Mouse (Mus musculus) left cerebral cortex, postnatal 14 days (tissue): ENCODE measurements around the gene Kcnmb3. TPM values are rescaled to one million over a fixed set of nuclear protein-coding genes. Genes with fewer than 3 reads are reported as not detected.

ENCODE experiments used
- DNase-seq, 2 experiments: peaks; one replicate each; pipeline ENCODE4 v3.0.0; 2021 to 2022; ENCODE audit warnings: low spot score in 2 of 2, mixed read lengths in 1 of 2
- intact Hi-C: fragments of 180-260 bp; cut with DNase I; formaldehyde crosslinking; loops from one replicate; pipeline ENCODE4 v1.15.1; 2025
- long read RNA-seq, 2 experiments: library from polyadenylated mRNA; stranded (forward); transcript quantifications; one replicate each; pipeline ENCODE4 v2.0.0; 2021
- total RNA-seq, 2 experiments: library from RNA; stranded (reverse); gene quantifications; 2 replicates each; pipeline ENCODE4 v1.2.3; 2021

The Kcnmb3 gene
- under 1 TPM in 1 of 2 experiments, not detected in 1; 0.75 TPM for total RNA-seq
- long read RNA-seq, experiment 1: 0 reads
- long read RNA-seq, experiment 2, partial matches to known transcripts: 0 of 1 reads
- long read RNA-seq, experiment 2, other reads (novel, unspliced or antisense): 1 of 1 reads

DNA sequence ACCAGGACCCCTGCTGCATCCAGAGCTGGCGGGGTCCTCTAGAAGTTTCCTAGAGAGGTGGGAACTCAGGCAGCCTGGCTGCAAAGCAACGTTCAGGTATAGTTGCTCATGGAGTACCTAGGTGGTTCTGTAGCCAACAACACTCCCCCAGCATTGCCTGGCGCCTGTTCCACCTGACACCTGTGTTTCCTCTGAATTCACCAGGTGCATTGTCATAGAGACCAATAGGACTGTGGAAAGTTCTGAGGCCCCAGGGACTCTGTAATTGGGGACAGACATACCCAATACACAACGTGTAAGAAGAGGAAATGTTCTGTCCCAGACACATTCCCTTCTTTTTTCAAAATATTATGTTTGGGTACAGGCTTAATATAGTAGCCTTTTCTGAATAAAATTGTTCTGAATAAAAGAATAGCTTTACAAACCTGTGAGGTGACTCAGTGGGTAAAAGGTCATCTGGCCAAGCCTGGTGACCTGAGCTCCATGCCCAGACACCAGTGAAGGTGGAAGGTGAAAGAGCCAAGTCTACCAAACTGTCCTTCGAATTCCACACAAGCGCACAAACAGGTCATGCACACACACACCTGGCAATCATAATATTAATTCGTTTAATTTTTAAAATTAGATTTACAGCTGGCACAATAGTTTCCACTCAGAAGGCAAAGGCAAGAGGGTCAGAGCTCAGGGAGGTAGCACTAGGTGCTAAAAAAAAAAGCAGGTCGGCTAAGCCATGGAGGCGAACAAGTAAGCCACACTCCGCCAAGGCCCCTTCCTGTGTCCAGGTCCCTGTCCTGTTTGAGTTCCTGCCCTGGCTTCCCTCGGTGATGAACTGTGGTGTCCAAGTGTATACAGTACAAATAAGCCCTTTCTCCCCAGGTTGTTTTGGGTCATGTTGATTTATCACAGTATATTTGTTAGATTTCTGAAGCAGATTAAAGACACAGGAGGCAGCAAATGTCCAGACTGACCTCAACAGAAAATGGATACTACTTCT is at the start of gene Kcnmb3:
Gene Kcnmb3 (minus strand): TSS at position 135 of the 994 bp plus-strand sequence.
- intact Hi-C loops: no loop called here
- DNase-seq: no peak

DNA sequence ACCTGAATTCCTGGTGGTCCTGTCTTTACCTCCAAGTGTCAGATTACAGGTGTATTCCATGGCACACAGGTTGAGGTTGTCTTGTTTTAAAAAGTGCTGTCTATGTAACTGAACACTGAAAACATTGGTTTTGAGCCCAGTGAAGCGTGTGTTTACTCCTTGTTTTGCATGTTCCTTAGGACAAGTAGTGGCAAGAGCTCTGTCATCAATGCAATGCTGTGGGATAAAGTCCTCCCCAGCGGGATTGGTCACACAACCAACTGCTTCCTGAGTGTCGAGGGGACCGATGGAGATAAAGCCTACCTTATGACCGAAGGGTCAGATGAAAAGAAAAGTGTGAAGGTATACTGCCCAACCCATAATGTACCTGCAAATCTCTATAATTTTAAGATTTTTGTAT is 46.1 kb upstream of the Kcnmb3 start:
- intact Hi-C loops: no loop called here

DNA sequence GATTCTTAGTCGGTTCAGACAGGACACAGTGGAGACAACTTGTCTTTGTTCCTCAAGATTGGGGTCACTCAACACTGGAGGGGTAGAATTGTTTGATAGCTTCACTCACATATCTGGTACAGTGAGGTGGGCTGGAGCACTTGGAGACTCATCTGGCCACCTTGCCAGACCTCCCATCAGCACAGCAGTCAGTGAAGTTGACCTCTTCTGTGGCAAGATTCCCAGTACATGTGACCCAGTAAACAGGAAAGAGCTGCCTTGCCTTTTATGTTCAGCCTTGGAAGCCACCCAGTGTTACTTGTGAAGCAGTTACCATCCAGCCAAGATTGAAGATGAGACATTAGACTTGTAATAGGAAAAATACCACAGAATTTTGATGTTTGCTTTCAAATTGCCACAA is 45.5 kb upstream of the Kcnmb3 start:
- intact Hi-C loops: no loop called here
- DNase-seq: peak; percentile 41 to 55

More for the DNA sequence above, 46.1 kb upstream of the Kcnmb3 start:
- no peak for DNase-seq

DNA sequence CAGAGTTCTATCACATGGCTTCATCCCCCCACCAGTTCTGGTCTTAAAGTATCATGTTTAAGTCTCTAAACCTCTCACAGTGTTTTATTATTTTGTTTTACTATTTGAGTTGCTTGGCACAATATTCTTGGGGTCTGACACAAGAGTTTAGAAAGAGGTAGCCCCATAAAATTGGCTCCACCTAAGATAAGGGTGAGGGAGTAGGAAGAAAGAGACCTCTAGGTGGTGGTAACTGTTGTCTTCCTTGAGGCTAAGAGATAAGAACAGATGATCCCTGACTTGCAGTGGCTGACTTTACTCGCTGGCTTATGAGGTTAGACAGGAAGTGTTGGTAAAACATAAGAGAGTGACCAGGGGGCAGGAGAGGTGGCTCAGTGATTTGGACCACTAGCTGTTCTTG is 43.7 kb upstream of the Kcnmb3 start:
- intact Hi-C loops: no loop called here
- DNase-seq: no peak

DNA sequence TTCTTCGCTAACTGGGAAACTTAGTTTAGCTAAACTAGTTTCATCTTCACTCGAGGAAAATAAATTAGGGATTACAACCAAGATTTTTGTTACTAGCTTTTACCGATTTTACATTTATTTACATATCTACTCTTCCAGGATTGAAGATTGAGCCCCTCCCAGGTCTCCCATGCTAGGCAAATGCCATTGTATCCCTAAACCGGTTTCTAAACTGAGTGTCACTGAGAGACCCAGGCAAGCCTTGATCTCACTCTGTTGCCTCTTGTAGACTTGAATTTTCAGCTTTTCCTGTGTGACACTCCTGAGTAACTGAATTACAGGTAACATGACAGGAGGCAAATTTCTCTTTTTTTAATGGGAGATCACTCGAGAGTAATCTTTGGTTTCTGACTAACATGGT is 38.0 kb upstream of the Kcnmb3 start:
- intact Hi-C loops: no loop called here

DNA sequence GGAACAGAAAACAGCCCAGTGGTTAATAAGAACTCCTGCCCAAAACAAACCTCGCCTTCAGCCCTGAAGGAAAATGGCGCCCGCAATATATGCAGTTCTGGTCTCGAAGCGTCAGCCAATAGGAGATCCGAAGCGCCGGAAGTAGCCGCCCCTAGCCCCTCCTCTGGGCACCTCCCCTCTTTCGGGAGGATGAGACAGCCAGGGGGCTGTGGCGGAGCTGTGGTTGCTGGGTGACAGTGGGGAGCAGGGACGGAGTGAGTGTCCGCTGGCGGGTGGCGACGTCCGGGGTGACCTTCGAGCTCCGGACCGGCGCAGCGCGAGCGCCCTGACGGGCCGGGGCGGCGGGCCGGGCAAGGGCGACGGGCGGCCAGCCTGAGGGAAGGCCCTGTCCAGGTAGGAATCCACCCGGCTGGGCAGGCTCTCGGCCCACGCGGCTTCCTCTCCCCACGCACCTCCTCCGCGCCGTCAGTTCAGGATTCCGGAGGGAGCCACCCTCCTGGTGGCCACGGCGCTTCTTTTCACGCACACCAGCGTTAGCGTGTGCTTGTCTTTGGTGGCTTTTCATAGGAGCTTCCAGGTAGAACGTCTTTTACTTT is 37.4 kb upstream of the Kcnmb3 start, which contains the start of gene Mfn1:
Gene Mfn1 (plus strand): TSS at position 163 of the 596 bp plus-strand sequence.
- peak; percentile 93 to 95 for DNase-seq
- intact Hi-C loops: no loop called here

More for the DNA sequence above, 38.0 kb upstream of the Kcnmb3 start:
- no peak for DNase-seq

DNA sequence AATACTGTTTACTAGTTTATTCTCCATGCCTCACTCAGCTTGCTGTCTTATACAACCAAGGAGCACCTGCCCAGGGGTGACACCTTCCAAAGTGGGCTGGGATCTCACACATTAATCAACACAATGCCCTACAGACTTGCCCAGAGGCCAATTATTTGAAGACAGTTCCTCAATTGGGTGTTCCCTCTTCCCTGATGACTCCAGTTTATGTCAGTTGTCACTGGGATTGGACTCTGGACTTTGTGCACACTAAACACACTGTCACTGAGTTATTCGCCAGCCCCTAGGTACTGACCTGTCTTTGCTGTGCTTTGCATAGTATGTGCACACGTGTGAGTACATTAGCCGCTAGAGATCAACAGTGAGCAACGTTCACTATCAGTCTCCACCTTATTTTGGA is 35.1 kb upstream of the Kcnmb3 start:
- intact Hi-C loops: no loop called here
- no peak for DNase-seq

DNA sequence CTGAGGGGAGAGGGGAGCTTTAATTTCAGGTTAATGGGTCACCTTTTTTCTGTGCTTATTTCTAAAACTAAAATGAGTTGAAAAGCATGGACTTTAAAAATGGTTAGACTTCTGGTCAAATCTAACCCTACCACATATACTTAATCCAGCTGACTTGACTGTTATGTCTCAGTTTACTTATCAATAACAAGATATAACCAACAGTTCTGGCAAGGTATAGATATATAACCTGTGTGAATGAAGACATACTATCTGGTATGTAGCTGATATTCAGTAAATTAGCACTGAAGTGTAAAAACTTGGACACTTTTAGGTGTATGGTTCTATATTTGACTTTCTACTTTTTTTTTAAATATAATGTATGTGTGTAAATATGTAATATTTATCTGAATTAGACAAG is 21.5 kb upstream of the Kcnmb3 start:
- intact Hi-C loops: no loop called here
- no peak for DNase-seq

DNA sequence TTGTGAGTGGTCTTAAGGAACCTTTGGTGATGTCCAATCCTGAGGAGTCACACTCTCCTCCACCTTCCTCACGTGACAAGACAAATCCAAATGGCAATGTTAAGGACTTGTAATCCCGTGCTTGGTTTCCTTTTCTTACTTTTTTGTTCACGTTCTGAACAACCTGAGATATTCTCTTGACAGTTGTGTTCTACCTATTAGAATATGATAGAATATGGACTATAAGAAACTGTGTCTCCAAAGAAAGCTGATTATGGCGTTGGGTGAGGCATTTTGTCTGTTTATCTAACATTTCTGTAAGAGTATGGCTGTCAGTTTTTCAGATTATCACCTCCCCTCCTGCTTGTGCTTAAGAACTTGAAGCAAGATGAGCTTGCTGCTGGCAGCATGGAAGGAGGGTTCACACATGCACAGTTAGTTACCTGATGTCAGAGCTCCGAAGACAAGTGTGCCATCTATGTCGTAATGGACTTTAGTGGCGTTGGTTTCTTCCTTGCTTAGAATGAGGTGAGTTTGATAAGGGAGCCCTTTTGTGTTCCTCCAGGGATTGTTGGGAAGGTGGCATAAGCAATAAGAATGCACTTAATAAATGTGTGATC is 20.8 kb upstream of the Kcnmb3 start:
- intact Hi-C loops: no loop called here
- no peak for DNase-seq

DNA sequence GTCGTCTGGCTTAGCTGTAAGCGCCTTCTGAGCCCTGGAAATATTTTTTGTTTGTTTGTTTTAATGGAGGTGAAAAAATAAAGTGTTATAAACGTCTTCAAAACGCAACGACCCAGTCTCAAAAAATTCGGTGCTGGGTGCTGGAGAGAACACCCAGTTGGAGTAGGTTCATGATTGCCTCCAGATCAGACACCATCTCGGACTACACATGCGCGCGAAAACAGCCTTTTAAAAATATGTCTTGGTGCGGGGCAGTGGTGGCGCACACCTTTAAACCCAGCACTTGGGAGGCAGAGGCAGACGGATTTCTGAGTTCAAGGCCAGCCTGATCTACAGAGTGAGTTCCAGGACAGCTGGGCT is 19.1 kb upstream of the Kcnmb3 start:
- DNase-seq: peak in 1 of 2 experiments; percentile 19
- intact Hi-C loops: no loop called here

DNA sequence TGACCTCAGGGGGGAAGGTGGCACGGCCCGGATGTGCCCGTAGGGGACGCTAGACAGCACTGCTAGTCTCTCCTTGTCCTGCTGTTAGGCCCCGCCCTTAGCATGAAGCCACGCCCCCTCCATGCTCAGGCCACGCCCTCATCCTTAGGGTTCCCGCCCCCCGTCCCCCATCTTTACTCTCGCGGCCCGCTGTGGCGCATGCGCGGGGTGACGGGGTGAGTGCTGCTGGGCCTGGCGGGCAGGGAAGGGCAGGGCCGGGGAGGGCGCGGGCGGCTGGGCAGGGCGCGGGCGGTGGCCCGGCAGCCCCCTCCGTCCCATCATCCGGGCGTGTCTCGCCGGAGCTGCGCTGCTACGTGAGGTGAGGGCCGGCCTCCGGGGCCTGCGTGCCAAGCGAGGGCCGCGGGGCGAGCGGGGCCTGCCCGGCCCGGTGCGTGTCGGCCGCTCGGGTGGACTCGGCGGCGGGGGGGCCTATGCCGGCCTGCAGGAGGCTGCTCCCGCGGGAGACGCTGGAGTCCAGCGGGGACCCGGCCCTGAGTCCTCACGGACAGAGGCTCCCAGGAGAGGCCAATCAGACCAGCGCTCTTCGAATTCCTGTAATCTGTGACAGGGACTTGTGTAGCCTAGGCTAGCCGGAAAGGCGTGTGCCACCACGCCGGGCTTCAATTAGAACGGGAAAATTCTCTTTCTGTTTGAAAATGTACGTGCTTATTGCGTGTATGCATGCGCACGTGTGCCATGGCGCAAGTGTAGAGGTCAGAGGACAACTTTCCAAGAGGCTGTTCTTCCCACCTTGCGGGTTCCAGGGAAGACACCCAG is 18.6 kb upstream of the Kcnmb3 start:
- DNase-seq: peak; percentile 93 to 95
- intact Hi-C loops: no loop called here

DNA sequence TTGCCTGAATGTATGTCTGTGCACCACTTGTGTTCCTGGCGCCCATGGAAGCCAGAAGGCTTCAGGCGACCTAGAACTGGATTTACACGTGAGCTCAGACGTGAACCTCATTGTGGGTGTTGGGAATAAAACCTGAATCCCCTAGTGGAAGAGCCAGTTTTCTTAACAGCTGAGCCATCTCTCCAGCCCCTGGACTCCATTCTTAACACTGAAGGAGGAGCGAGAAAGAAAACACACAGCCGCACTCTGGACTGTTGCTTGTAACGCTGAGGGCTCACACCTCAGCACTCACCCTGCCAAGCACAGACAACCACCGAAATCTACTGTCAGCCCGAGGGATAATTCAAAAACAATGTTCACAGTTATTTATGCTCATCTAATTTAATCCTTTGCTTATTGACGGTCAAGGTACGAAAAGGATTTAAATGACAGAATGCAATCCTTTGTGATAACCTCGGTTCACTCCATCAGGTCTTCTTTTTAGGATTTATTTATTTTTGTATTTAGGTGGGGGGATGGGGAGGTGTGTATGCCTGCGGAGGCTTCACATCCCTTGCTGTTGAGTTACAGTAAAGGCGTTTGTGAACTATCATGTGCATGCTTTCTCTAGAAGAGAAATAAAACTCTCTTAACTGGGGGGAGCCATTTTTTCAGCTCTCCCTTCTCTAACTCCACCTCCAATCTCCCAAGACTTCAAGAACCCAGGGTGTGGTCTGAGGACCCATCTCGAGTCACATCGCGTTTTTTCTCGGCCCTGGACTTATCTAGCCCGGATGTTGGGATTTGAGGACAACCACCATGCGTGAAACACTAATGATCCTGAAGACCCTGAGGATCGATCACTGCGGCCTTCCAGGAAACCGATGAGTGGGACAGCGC is 17.7 kb upstream of the Kcnmb3 start, which contains the start of gene Zfp639:
Gene Zfp639 (plus strand): TSS at position 764 of the 879 bp plus-strand sequence.
- intact Hi-C loops: loop anchor here (5.0 kb wide), 2 partner anchors 47 to 717 kb away; no protein-coding TSS in a partner anchor
- peak in 1 of 2 experiments; percentile 28 for DNase-seq

DNA sequence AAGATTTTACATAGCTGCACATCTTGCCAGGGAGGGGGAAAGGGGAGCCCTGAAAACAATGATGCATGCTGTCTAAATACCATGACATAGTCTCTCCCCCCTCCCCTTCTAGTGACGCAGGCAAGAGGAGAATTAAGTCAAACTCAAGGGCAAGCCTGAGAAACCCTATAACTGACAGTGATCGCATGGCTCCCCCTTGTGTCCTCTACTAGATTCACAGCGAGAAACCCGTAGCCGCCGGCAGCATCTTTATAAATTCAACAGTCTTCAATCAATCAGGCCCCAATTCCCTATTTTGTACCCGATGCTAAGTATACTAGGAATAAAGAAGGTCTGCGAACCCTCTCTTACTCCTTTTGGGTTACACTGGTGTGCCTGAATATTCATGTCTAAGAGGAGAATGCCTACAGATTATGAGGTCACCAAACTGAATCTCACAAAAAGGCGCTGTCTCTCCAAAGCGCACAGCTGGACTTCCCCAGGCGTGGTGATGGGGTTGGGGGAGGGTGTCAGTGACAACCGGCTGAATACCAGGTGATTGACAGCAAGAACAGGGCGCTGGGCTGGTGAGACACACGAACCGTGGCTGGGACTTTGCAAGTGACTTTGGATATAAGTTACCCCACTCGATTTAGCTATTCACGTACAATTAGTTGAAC is 16.8 kb upstream of the Kcnmb3 start:
- intact Hi-C loops: loop anchor here (1.0 to 5.0 kb wide), 3 partner anchors 46 to 716 kb away; no protein-coding TSS in a partner anchor
- DNase-seq: peak; percentile 79 to 83

DNA sequence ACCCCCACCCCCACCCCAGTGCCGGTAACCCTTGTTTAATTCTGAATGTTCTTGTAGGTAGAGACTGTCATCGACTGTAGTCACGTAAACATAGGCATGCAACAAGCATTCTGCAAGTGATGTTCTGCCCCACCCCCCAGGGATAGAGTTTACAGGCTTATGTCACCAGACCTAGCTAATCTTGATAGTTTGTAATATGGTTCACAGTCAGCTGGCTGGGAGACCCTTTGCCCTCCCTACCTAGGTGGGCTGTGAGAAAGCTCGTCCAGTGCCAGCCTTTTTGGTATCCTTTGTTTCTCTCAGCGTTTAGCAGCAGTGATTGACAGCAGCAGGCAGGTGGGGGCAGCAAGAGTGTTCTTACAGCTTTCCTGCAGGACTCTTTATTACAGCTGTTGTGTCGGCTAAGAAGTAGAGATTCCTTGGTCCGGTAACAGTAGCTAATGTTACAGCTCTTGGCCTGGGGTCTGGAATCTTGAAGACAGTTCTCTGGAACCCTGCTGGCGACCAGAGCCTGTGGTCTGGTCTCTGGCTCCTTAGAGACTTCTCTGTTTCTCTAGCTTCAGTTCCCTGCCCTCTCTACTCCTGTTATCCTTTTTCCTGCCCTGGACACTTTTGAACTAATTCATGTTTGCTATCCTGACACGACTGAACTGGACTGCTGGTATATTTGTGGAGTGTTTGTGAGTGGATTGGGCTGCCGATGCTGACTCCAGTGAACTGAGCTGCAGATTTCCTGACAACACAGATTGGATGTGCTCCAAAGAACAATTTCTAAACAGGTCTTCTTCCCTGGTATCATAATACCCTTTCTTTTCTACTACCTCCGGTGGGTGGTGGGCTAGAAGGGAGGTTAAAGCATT is 14.6 kb upstream of the Kcnmb3 start:
- intact Hi-C loops: loop anchor here (5.0 kb wide), 2 partner anchors 44 to 714 kb away; no protein-coding TSS in a partner anchor
- no peak for DNase-seq

DNA sequence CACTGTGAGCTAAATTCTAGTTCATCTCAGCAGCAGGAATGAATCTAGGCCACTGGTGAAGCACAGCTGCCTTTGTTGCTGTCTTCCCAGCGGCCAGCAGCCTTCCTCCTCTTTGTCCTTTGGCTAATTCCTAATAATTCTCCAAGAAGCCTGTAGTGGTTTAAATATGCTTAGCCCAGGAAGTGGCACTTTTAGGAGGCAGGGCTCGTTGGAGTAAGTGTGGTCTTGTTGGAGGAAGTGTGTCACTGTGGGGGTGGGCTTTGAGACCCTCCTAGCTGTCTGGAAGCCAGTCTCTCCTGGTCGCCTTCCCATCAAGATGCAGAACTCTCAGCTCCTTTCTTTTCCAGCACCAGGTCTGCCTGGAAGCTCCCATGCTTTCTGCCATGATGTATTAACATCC is 13.8 kb upstream of the Kcnmb3 start:
- DNase-seq: no peak
- intact Hi-C loops: loop anchor here (5.0 kb wide), 2 partner anchors 44 to 714 kb away; no protein-coding TSS in a partner anchor

DNA sequence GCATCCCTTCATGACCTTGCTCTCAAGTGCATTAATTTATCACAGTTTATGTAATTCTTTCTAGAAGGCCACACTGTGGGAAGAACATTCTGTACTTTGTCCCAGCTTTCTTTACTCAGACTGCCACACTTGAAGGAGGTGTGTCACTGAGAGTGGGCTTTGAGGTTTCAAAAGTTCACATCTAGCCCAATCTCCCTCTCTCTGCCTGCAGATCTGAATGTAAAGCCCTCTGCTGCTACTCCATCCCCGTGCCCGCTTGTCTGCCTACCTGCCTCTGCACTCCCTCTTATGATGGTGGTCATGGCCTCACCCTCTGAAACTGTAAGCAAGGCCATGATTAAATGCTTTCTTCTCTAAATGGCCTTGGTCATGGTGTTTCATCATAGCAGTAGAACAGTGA is 8.3 kb upstream of the Kcnmb3 start:
- intact Hi-C loops: no loop called here
- DNase-seq: no peak

DNA sequence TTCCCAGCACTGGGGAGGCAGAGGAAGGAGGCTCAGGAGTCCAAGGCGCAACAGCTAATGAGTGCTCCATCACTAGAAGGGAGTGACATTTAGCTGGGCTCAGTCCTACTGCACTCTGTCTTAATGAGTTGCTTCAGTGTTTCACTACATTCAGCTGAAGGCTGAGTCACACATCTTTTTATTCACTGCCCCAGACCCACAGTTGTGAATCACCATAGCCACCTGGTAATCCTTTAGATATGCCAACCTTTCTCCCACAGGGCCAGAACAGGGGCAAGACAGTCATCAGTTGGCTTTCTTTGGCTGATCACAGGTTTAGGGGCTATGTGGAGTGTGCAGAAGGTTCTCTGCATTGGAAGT is 4.7 kb upstream of the Kcnmb3 start:
- intact Hi-C loops: no loop called here

More for the DNA sequence above, 4.7 kb upstream of the Kcnmb3 start:
- DNase-seq: no peak
